Mouse (Mus musculus) olfactory bulb, adult 2 months (tissue): ENCODE measurements at regions not wholly inside any gene's neighbourhood (a gene's known extent, or its start where the extent isn't known, plus 50 kb on each side); places are given as distances from the start of the nearest gene placed in this dataset.

Experiments
- H3K27ac ChIP-seq: fragments of 200-500 bp; 2 replicates; pipeline ENCODE4 v1.5.1; 2012; ENCODE audit warnings: low read depth, low read length; ENCODE audit not compliant: insufficient read depth
- H3K4me1 ChIP-seq: fragments of 200-500 bp; 2 replicates; pipeline ENCODE4 v1.6.1; 2012; ENCODE audit warnings: low read length; ENCODE audit not compliant: control insufficient read depth, insufficient read depth
- H3K4me3 ChIP-seq: fragments of 200-500 bp; 2 replicates; pipeline ENCODE4 v1.5.1; 2012; ENCODE audit warnings: mild to moderate bottlenecking, low read depth, low read length, moderate library complexity; ENCODE audit not compliant: insufficient read depth
- CTCF ChIP-seq: fragments of 200-500 bp; IDR thresholded peaks from 2 replicates; pipeline ENCODE4 v1.5.1; 2012; ENCODE audit warnings: low read depth, mild to moderate bottlenecking, low read length, moderate library complexity; ENCODE audit not compliant: insufficient read depth
- POLR2A ChIP-seq: fragments of 200-500 bp; IDR thresholded peaks from 2 replicates; pipeline ENCODE4 v1.6.1; 2012; ENCODE audit warnings: mild to moderate bottlenecking, low read depth, low read length, moderate library complexity; ENCODE audit not compliant: insufficient read depth
- WGBS: fragments of 180-500 bp; shearing (Covaris S2); methylation state at CpG from one replicate; pipeline ENCODE4 v1.1.7; 2018; 5-methylcytosine and 5-hydroxymethylcytosine counted together

DNA sequence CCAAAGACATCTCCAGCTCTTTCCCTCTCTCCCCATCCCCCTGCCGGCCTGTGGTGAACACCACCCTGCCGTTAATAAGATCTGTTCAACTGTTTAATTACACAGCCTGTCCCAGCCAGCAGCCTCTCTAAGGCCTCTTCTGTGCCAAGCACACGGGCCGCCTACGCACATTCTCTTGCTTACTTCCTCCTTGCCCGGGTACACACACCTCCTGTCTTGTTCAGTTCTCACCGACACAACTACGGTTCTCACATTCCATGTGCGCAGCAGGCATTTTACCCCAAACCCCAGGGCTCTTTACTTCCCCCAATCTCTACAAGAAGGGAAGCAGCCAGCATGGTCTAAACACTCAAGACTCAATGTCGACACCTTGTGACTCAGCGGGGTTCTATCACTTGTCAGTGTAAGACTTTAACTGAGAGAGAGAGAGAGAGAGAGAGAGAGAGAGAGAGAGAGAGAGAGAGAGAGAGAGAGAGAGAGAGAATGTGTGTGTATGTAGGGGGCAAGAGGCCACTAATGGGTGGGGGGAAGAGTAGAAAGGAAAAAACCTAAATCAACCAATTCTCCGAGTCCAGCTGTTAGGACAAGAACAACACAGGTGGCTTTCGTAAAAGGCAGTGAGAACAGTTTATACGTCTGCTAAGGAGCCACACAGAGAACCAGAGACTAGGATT, 120.8 kb upstream of the Klf14 start:
- 25% methylated on average over 14 of the region's 14 CpGs for WGBS
- no peak for TF ChIP-seq POLR2A
- TF ChIP-seq CTCF: no peak

GRCm38 (mm10) chr6:31080279-31080678, 121.4 kb upstream of the Klf14 start:
- Histone ChIP-seq H3K4me1 (peaks cover 67% of the 10 kb centered on the region), H3K27ac (no peak overlapping the region), H3K4me3 (no peak overlapping the region)
- TF ChIP-seq POLR2A (no peak), CTCF (no peak)
- 72% methylated on average over 4 of the region's 4 CpGs for WGBS

More for the DNA sequence above, 120.8 kb upstream of the Klf14 start:
- Histone ChIP-seq H3K4me3 (no peak overlapping the region), H3K4me1 (peaks cover 64% of the 10 kb centered on the region), H3K27ac (no peak overlapping the region)

DNA sequence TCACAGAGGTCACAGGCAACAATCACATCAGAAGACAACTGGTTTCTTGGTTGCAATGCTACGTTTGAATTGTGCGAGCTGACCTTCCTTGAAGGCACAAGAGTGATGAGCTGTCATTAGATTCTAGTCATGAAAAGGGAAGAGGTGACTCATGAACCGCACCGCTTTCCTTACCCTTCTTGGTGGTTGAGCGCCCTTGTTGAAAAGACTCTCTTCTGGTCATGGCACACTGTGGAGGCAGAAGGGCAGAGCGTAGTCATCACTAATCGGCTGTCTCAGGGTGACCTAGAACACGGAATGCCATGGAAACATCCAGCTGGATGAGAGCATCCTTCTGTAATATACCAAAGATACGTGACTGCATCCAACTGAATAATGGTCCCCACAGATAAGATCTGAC, 121.8 kb upstream of the Klf14 start:
- H3K4me1 ChIP-seq: peaks cover 64% of the 10 kb centered on the region
- no peak overlapping the region for H3K4me3 ChIP-seq
- H3K27ac ChIP-seq: no peak overlapping the region
- TF ChIP-seq POLR2A: no peak
- TF ChIP-seq CTCF: no peak
- 72% methylated on average over 9 of the region's 9 CpGs for WGBS

DNA sequence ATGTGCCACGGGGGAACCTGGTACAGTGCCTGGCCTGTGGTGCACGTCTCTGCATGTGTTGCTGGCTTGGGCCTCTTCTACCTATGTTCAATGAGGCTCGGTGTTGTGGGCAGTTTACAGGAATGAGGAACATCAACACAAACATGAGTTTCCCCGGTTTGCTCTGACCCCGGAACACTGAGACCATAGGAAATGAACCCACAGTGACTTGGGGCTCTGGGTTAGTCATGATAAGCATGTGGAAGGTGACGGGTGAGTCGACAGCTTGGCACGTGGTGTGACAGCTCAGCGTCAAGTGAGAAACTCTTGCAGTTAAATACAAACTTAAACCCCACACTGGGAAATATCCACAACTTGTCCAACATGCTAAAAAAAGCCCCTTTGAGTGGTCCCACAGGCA, 122.4 kb upstream of the Klf14 start:
- TF ChIP-seq POLR2A (no peak), CTCF (no peak)
- H3K27ac ChIP-seq: no peak overlapping the region
- peaks cover 61% of the 10 kb centered on the region for H3K4me1 ChIP-seq
- WGBS: 82% methylated on average over 9 of the region's 9 CpGs
- H3K4me3 ChIP-seq: no peak overlapping the region

GRCm38 (mm10) chr6:31081988-31082387, 123.1 kb upstream of the Klf14 start:
- TF ChIP-seq CTCF: no peak
- no peak for TF ChIP-seq POLR2A
- Histone ChIP-seq H3K4me1 (peaks cover 59% of the 10 kb centered on the region), H3K4me3 (no peak overlapping the region), H3K27ac (no peak overlapping the region)
- 62% methylated on average over 7 of the region's 7 CpGs for WGBS

- no peak overlapping the region for H3K27ac ChIP-seq
- H3K4me1 ChIP-seq: peaks cover 57% of the 10 kb centered on the region
- WGBS: 85% methylated on average over 10 of the region's 10 CpGs
- H3K4me3 ChIP-seq: no peak overlapping the region
- TF ChIP-seq CTCF (no peak), POLR2A (no peak)
These were observed 124.0 kb upstream of the Klf14 start for GRCm38 (mm10) chr6:31082613-31083470.

GRCm38 (mm10) chr6:31083701-31084100, 124.8 kb upstream of the Klf14 start:
- 75% methylated on average over 6 of the region's 6 CpGs for WGBS
- H3K27ac ChIP-seq: no peak overlapping the region

GRCm38 (mm10) chr6:31085063-31085759, 126.3 kb upstream of the Klf14 start:
- no peak overlapping the region for H3K27ac ChIP-seq
- H3K4me1 ChIP-seq: peaks cover 55% of the 10 kb centered on the region
- WGBS: 89% methylated on average over 8 of the region's 8 CpGs
- H3K4me3 ChIP-seq: no peak overlapping the region
- TF ChIP-seq CTCF (no peak), POLR2A (no peak)

More at GRCm38 (mm10) chr6:31083701-31084100, 124.8 kb upstream of the Klf14 start:
- TF ChIP-seq POLR2A (no peak), CTCF (no peak)
- peaks cover 53% of the 10 kb centered on the region for H3K4me1 ChIP-seq
- no peak overlapping the region for H3K4me3 ChIP-seq

GRCm38 (mm10) chr6:31085760-31086108, 126.9 kb upstream of the Klf14 start:
- peaks cover 54% of the 10 kb centered on the region for H3K4me1 ChIP-seq
- WGBS: 54% methylated on average over 9 of the region's 9 CpGs
- H3K4me3 ChIP-seq: no peak overlapping the region
- TF ChIP-seq CTCF: no peak
- TF ChIP-seq POLR2A: no peak
- H3K27ac ChIP-seq: no peak overlapping the region
